Mouse (Mus musculus) neural tube, embryonic 10.5 days (tissue): ENCODE measurements around the gene Zfp30.
A peak's percentile ranks its signal among the peaks of the same experiment; 100 is the strongest.

Experiments
- DNase-seq: peaks from one replicate; pipeline ENCODE4 v3.0.0-alpha.2; 2017; ENCODE audit warnings: low spot score; ENCODE audit errors: extremely low spot score

Zfp30 gene

DNA sequence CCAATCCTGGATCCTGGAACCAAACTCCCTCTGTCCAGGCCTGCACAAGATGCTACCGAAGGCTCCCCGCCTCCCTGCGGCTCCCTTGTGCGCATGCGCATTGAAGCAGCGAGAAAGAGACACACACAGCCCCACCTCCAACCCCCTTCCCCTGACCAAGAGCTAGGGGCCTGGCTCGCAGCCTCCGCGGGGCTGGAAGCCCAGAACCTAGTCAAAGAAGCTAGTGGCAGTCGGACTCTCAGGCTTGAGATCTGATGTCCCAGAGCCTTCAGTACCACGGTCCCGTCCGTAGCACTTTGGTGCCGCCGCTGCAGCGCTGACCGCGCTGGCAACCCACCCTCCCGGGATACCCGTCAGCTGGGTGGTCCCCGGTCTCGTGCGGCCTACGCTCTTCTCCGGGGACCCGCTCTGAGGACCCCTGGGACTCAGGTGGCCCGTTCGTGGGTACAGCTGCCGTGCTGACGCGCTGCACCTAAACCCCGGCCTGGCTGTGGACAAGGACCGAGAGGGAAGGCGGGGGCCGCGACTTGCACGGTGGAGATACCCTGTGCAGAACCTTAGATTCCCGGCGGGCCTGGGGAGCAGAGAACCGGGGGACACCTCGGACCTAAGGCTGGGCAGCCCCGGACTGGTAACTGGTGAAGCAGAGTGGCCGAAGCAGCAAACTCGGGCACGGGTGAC, at the start of gene Zfp30:
Zfp30 (plus strand) TSS at position 128 of the 681 bp plus-strand sequence.
- DNase-seq: peak; percentile 94

DNA sequence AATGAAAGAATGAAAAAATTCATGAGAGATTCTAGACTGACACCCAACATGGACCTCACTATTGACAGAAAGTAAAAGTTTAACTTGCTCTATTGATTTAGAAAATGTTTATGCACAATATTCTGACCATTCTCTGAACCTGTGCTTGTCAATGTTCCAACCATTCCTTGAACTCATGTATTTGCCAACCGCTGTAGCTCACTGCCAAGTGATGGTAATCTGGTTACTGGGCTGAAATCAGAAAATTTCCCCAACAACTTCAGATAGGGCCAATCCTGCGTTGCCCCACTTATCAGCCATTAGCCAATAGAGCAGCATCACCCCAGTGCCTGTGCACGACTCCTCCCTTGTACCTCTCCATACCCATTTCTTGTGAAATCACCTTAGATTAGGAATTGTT, 41.5 kb upstream of the Zfp30 start:
- no peak for DNase-seq

DNA sequence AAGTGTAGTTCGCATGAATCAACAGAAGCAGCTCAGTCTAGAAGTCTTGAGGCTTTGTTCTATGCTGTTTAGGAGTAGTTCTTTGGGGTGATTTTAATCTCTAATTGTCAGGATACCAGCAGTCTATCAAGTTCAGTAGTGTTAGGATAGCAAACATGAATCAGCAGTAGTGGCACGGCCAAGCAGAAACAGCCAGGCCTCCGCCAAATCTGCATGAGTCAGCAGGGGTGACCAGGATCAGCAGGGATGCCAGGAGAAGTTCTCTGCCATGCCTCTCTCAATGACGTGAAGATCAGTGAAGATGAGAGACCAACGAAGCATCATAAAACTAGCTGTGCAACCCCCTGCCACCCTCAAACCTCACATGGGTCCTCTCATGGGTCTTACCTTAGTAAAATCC, 23.3 kb upstream of the Zfp30 start:
- no peak for DNase-seq

GRCm38 (mm10) chr7:29764702-29765101, 19.1 kb upstream of the Zfp30 start:
- DNase-seq: no peak

DNA sequence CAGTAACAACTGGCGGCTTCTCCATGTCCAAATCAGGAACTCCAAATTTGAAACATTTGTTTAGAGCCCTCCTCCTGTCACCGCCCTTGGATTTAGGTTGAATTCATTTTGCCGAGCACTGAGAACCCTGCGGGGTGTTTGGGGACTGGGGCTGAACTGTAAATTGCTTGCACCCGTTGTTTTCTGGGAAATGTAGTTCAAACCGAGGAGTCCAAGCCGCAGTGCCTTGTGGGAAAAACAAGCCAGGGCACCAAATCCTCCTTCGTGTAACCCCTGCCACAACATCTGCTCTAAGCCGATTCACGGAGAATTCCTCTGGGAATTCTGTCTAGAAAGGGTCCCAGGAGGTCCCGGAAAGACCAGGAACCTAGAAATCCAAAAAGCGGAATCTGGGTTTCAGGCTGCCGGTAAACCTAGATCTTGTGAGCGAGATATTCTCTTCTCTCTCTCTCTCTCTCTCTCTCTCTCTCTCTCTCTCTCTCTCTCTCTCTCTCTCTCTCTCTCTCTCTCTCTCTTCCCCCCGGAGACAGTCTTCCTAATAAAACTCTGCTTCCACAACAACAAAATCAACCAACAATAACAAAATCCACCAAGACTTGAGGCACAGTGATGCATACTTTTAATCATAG, 16.6 kb upstream of the Zfp30 start:
- DNase-seq: peak; percentile 76

- peak; percentile 86 for DNase-seq
Measured at GRCm38 (mm10) chr7:29768090-29768900, 15.5 kb upstream of the Zfp30 start, which contains the start of gene Zfp84. Gene Zfp84 (plus strand): TSS chr7:29768552.

GRCm38 (mm10) chr7:29768980-29769379, 14.8 kb upstream of the Zfp30 start:
- DNase-seq: no peak

DNA sequence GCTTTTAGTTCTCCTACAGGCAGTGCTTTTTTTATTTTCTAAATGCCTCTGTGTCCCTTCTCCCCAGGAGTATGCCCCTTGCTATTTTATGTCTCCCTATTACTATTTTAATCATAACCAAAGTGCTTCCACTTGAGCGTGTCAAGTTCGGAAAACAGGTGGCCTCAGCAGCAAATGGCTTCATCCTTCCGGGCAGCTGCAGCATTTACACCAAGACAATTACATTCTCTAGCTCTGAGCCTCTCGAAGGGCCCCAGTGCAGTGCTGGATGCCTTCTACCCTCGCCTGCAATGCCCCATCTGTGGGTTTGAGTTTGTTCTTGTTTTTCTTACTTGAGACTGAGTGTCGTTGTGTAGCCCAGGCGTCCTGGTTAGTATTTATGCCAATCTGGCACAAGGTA, 10.3 kb upstream of the Zfp30 start:
- DNase-seq: no peak

GRCm38 (mm10) chr7:29774371-29774770, 9.4 kb upstream of the Zfp30 start:
- DNase-seq: no peak

GRCm38 (mm10) chr7:29776568-29776967, 7.2 kb upstream of the Zfp30 start:
- no peak for DNase-seq

DNA sequence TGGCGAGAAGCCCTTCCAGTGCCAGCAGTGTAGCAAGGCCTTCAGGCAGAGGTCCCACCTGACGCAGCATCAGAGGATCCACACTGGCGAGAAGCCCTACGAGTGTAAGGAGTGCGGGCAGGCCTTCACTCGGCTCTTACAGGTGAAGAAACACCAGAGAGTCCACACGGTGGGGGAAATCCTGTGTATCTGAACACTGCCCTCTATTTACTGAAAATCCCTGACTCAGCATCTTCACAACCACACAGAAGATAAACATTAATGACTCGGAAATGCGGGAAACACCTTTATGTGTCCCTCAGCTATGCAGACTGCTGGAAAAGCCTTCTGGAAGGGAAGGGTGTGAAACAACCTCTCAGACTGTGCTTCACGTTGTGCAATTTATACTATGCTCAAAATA, 6.4 kb upstream of the Zfp30 start:
- no peak for DNase-seq

- no peak for DNase-seq
Measured at GRCm38 (mm10) chr7:29785023-29785422, 1.2 kb downstream of the Zfp30 start.

DNA sequence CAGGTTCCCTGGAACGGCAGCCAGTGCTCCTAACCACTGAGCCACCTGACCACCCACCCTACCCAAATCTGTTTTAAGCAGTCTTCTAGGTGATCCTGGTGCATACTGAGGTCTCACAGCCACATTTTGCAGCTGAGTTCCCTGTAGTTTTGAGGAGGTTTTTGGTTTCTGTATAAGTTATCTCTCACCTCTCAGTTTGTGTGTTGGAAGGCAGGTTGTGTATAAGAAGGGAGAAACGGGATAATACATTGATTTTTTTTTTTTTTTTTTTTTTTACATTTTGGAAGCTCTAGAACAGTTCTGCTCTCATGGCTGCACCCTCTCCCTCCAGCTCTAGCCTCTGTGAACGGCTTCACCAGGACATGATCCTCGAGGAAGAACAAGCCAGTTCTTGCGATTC, 2.1 kb downstream of the Zfp30 start:
- no peak for DNase-seq

DNA sequence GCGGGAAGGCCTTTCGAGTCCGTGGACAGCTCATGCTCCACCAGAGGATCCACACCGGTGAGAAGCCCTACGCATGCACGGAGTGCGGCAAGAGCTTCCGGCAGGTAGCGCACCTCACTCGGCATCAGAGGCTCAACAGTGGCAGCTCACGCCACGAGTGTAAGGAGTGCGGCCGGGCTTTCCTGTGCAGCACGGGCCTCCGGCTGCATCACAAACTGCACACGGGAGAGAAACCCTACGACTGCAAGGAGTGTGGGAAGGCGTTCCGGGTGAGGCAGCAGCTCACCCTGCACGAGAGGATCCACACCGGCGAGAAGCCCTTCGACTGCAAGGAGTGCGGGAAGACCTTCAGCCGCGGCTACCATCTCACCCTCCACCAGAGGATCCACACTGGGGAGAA, 9.1 kb downstream of the Zfp30 start:
- DNase-seq: peak; percentile 19

DNA sequence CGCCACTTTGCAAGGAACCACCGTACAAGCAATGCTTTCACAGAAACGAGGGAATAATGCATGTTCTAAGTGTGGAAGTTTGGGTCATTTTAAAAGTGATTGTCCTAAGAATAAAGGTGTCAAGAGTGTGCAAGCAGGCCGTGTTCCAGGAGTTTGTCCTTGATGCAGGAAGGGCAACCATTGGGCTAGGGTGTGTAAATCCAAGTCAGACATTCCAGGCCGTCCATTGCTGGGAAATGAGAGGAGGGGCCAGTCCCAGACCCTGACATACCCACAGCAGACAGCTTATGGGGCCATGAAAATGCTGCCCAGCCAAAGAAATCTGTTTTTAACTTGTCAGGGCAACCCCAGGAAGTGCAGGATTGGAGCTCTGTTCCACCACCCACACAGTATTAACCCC, 23.2 kb downstream of the Zfp30 start:
- DNase-seq: no peak

- DNase-seq: no peak
Measured at GRCm38 (mm10) chr7:29812244-29812643, 28.4 kb downstream of the Zfp30 start.

- DNase-seq: no peak
Measured at GRCm38 (mm10) chr7:29814381-29814780, 30.6 kb downstream of the Zfp30 start.

- DNase-seq: peak; percentile 16
Measured at GRCm38 (mm10) chr7:29815061-29815784, 31.4 kb downstream of the Zfp30 start.

GRCm38 (mm10) chr7:29815910-29816429, 32.2 kb downstream of the Zfp30 start, which contains the start of gene Zfp790:
Gene Zfp790 (plus strand): TSS chr7:29816114.
- DNase-seq: peak; percentile 82

DNA sequence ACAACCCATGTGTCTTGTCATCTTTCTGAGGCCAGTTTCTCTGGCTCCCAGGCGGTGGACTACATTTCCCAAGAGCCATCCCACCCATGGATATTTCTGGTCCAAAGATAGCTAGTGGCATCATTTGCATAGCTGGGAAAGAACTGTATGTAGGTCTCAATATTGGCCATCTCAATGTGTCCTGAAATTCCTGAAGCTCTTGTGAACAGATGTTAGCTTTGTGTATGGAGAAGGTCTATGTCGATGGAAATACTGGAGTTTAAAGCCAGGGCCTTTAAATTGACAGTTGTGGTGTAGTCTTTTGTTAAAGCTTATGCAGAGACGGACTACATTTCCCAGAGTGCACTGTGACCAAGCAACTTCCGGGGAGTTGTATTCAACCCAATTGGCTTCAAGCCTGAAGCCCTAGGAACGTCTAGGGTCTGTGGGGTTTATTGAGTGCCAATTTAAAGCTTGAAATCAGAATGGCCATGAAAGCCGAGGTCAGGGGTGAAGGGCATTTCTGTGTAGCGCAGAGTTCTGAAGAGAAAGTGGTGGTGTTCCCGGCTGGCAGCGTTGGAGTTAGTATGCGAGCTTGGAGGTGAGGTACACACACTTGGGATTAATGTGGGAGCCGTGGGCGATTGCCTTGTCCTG, 34.9 kb downstream of the Zfp30 start:
- peak; percentile 56 for DNase-seq

DNA sequence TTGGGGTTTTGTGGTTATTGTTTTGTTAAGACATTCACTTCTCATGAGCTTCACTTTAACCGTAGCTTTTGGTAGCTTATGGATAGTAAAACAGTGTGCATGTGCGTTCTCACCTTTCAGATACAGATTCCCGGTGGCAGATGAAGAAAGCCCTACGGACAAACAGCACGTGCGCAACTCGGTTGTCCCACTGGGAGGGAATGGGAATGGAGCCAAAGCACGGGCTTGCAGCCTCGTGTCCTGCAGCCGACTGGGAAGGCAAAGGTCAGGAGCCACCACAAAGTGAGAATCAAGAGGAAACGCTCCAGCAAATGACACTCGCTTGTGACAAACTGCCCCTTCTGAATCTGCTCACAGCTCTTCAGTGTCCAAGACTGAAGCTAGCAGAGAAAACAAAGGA, 44.2 kb downstream of the Zfp30 start:
- no peak for DNase-seq
